Mouse (Mus musculus) gastrocnemius, postnatal 25 days (tissue): ENCODE data around the gene Slc25a21. TPM values are rescaled to one million over a fixed set of nuclear protein-coding genes. Genes with fewer than 3 reads are reported as not detected.

Experiments used
- DNase-seq: peaks from one replicate; pipeline ENCODE4 v3.0.0; 2022
- total RNA-seq, 2 experiments: library from RNA; stranded (reverse); gene quantifications; 1 replicate in 1 of 2; 2 replicates in 1 of 2; pipeline ENCODE4 v1.2.3; 2021

The Slc25a21 gene
- total RNA-seq, 2 experiments from 2014 or later, result 0.27 to 0.38 TPM

GRCm38 (mm10) chr12:57016324-57016723, 180.9 kb downstream of the Slc25a21 start:
- DNase-seq, result no peak

GRCm38 (mm10) chr12:57009010-57009409, 188.3 kb downstream of the Slc25a21 start:
- no peak for DNase-seq

GRCm38 (mm10) chr12:56986049-56986448, 211.2 kb downstream of the Slc25a21 start:
- DNase-seq, result no peak

GRCm38 (mm10) chr12:56982066-56982626, 215.1 kb downstream of the Slc25a21 start:
- no peak for DNase-seq

GRCm38 (mm10) chr12:56975256-56975655, 222.0 kb downstream of the Slc25a21 start:
- DNase-seq, result no peak

GRCm38 (mm10) chr12:56963236-56963635, 234.0 kb downstream of the Slc25a21 start:
- no peak for DNase-seq

- DNase-seq, result no peak
These were observed 237.8 kb downstream of the Slc25a21 start for GRCm38 (mm10) chr12:56959230-56960051.

- no peak for DNase-seq
These were observed 239.0 kb downstream of the Slc25a21 start for GRCm38 (mm10) chr12:56958244-56958643.

- no peak for DNase-seq
These were observed 245.3 kb downstream of the Slc25a21 start for GRCm38 (mm10) chr12:56951749-56952657.

- no peak for DNase-seq
These were observed 253.0 kb downstream of the Slc25a21 start for GRCm38 (mm10) chr12:56944265-56944664.

GRCm38 (mm10) chr12:56940861-56941260, 256.4 kb downstream of the Slc25a21 start:
- no peak for DNase-seq

GRCm38 (mm10) chr12:56918145-56918544, 279.1 kb downstream of the Slc25a21 start:
- no peak for DNase-seq

GRCm38 (mm10) chr12:56906476-56906875, 290.8 kb downstream of the Slc25a21 start:
- DNase-seq, result no peak

GRCm38 (mm10) chr12:56905652-56906305, 291.5 kb downstream of the Slc25a21 start:
- no peak for DNase-seq

- DNase-seq, result no peak
These were observed 292.1 kb downstream of the Slc25a21 start for GRCm38 (mm10) chr12:56905222-56905621.

GRCm38 (mm10) chr12:56902774-56903456, 294.4 kb downstream of the Slc25a21 start:
- DNase-seq, result no peak

- no peak for DNase-seq
These were observed 299.3 kb downstream of the Slc25a21 start for GRCm38 (mm10) chr12:56897976-56898375.

- DNase-seq, result no peak
These were observed 299.9 kb downstream of the Slc25a21 start for GRCm38 (mm10) chr12:56897221-56897937.

- DNase-seq, result no peak
These were observed 302.3 kb downstream of the Slc25a21 start for GRCm38 (mm10) chr12:56894963-56895362.

- no peak for DNase-seq
These were observed 306.2 kb downstream of the Slc25a21 start for GRCm38 (mm10) chr12:56890891-56891726.
